Mouse (Mus musculus): ENCODE measurements around the gene Mc3r.

- TF ChIP-seq CTCF (IDR thresholded peaks at IDR 0.05; ENCODE audit: extremely low read depth, insufficient read depth, insufficient read length, insufficient replicate concordance), result no peak
- no peak for TF ChIP-seq POLR2A (IDR thresholded peaks at IDR 0.05; ENCODE audit: low read depth, low read length)
Observed at GRCm38 (mm10) chr2:172238220-172238619, 10.1 kb upstream of the Mc3r start.
